Mouse (Mus musculus) intestine, embryonic 15.5 days (tissue): Measurements from ENCODE around the gene Prss8. TPM values are rescaled to one million over a fixed set of nuclear protein-coding genes. Genes with fewer than 3 reads are reported as not detected.
"Not testable (repeated sequence)": the region's sequence is repeated elsewhere in the genome, so short reads cannot be mapped to it uniquely, and the experiment has no call there.

Source experiments
- ATAC-seq: fragments of 200-750 bp; cut with Nextera tagmentation; 2 replicates; pipeline ENCODE4 v1.8.0; 2017; ENCODE audit warnings: moderate TSS enrichment, moderate library complexity
- H3K27ac ChIP-seq: fragments of 300-500 bp; sonication (generic); 2 replicates; pipeline ENCODE4 v1.5.1; 2015; ENCODE audit warnings: mild to moderate bottlenecking, inconsistent platforms
- H3K27me3 ChIP-seq: fragments of 300-500 bp; sonication (generic); replicated peaks from 2 replicates; pipeline ENCODE4 v1.6.1; 2015; ENCODE audit warnings: inconsistent platforms
- H3K36me3 ChIP-seq: fragments of 300-500 bp; sonication (generic); 2 replicates; pipeline ENCODE4 v1.6.1; 2015; ENCODE audit warnings: inconsistent platforms
- H3K4me1 ChIP-seq: fragments of 300-500 bp; sonication (generic); replicated peaks from 2 replicates; pipeline ENCODE4 v1.6.1; 2015; ENCODE audit warnings: inconsistent platforms
- H3K4me2 ChIP-seq: fragments of 300-500 bp; sonication (generic); replicated peaks from 2 replicates; pipeline ENCODE4 v1.6.1; 2015; ENCODE audit warnings: mild to moderate bottlenecking, inconsistent platforms
- H3K4me3 ChIP-seq: fragments of 300-500 bp; sonication (generic); replicated peaks from 2 replicates; pipeline ENCODE4 v1.5.1; 2015; ENCODE audit warnings: inconsistent platforms
- H3K9ac ChIP-seq: fragments of 300-500 bp; sonication (generic); 2 replicates; pipeline ENCODE4 v1.6.1; 2015; ENCODE audit warnings: inconsistent platforms
- H3K9me3 ChIP-seq: fragments of 300-500 bp; sonication (generic); 2 replicates; pipeline ENCODE4 v1.6.1; 2016; ENCODE audit warnings: inconsistent platforms
- whole genome bisulfite sequencing: fragments of 180-500 bp; shearing (Covaris S2); methylation state at CpG from one replicate; pipeline ENCODE4 v1.1.7; 2015; 5-methylcytosine and 5-hydroxymethylcytosine counted together
- polyA plus RNA-seq: library from polyadenylated mRNA; unstranded; fragments of >200 nt; fragmentation: Nextera tagmentation; extraction: Ambion mirVana; gene quantifications from 2 replicates; pipeline ENCODE4 v1.2.1, GENCODE M21; 2015

Gene Prss8
- polyA plus RNA-seq = 58.5 and 67.5 TPM in 2 replicates

DNA sequence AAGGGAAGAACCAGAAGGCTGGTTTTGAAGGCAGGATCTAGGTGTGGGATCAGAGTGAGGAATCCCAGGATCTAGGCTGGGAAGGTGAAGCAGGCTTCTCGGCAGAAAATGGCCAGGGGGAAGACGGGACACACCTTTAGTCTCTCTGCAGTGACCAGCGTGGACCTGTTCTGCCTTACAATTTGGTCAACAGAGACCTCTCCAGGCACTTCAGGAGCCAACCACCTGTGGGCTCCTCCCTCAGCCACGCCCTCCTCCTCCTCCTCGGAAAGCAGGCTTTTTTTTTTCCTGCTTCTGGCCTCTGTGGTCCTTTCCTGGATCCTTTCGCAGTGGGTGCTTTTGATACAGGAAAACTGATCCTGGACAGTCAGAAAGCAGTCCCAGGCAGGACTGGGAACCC, at the start of gene Prss8:
Gene Prss8, minus strand, starts transcription at position 182 of the 400 bp plus-strand sequence.
- Histone ChIP-seq H3K36me3 (peaks cover 3% of the 10 kb centered on the region), H3K4me3 (peak within 1 kb of the TSS; percentile 49), H3K27me3 (no peaks in the 10 kb centered on the region; the same call in 1 of the 2 replicates), H3K4me1 (peaks cover 42% of the 10 kb centered on the region), H3K9me3 (no peaks in the 10 kb centered on the region), H3K9ac (peak within 1 kb of the TSS; percentile 70), H3K27ac (peak within 1 kb of the TSS; percentile 79), H3K4me2 (peak within 1 kb of the TSS; percentile 54)
- WGBS = 18% methylated on average over 6 of the region's 6 CpGs
- peak; percentile 50 for ATAC-seq

DNA sequence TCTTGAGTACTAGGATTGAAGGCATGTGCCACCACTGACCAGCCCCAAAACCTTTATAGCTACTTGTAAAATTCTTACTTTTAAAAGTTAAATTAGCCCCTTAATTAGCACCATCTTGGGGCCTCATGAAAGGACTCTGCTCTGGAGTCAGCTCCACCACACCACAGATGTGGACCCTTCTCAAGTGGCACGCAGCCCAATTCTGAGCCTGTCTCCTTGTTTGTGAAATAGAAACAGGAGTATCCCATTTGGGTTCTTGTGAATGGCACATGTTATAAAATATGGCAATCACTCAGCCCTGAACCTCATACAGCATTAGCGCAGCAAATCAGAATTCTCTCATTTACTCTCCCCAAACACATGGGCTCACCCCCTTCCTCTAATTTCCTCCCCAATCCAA, 49.0 kb upstream of the Prss8 start:
- no peak for ATAC-seq
- H3K9ac ChIP-seq = no peak overlapping the region
- H3K27me3 ChIP-seq = no peaks in the 10 kb centered on the region
- 87% methylated on average over 2 of the region's 2 CpGs for WGBS
- H3K4me3 ChIP-seq = no peak overlapping the region
- no peaks in the 10 kb centered on the region for H3K9me3 ChIP-seq
- no peaks in the 10 kb centered on the region for H3K4me1 ChIP-seq
- H3K4me2 ChIP-seq = no peak overlapping the region
- no peak overlapping the region for H3K27ac ChIP-seq
- H3K36me3 ChIP-seq = peaks cover 59% of the 10 kb centered on the region

DNA sequence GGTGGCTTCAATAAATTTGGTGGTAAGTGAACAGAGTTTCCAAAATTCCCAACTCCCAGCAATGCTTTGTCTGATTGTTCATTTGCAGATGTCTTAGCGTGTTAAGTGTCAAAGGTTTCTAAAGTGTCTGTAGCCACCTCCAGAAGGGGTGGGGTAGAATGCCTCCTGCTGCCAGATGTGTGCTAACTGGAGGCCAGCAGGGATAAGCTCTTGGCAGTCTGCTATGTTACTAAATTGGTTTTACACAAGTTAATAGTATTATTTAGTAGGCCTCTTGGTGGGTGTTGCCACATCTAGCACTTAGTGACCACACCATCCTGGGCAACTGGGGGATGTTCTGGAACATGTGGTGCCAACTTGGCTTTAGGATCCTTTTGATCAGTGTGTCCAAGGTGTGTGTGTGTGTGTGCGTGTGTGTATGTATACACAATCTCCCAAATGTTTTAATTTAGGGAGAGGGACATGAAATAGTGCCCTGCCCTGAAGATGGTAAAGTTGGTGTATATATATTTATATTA, 44.6 kb upstream of the Prss8 start:
- Histone ChIP-seq H3K4me1 (0 out of 2 replicates have a peak, but pooled peaks cover 2% of the 10 kb centered on the region), H3K27ac (no peak overlapping the region), H3K9ac (no peak overlapping the region), H3K4me2 (no peak overlapping the region), H3K27me3 (no peaks in the 10 kb centered on the region), H3K36me3 (peaks cover 60% of the 10 kb centered on the region), H3K9me3 (no peaks in the 10 kb centered on the region), H3K4me3 (no peak overlapping the region)
- WGBS = 88% methylated on average over 2 of the region's 2 CpGs
- ATAC-seq = 0 out of 2 replicates have a peak, but pooled peaks have one; percentile 23

DNA sequence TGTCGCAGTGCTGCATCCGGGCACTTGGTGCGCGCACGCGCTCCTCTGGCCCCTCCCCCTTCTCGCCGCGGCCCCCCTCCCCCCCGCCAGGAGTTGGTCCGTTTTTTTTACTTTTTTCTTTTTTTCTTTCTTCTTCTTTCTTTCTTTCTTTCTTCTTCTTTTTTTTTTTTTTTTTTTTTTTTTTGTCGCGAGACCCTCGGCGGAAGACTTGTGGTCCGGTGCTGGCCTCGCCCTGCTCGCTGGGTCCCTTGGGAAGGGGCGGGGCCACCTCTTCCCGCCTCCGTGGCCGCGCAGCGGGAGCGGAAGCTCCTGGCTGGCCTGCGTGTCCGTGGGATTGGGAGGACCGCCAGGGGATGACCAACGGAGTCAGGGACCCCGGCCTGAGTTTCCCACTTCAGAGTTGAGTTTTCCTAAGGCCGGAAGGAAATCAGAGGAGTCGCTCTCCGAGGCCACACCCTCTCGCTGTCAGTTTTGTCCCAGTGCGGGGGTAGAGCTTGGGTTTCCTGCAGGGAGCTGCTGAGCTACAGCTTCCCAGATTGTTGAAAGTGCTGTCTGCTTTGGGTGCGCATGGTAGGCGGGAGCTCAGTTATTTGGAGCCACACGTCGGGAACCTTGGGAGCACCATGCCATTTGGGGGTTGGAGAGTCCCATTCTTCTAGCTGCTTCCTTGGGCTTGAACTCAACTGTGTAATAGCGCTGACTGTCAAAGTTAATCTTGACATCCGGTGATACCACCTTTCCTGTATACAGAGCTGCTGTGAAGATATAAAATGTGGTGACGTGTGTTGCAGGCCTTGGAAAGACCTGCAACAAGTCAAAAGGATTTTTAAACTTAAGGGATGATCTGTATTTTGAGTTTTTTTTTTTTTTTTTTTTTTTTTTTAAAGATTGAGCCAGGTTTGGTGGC, 38.3 kb upstream of the Prss8 start:
- peak overlapping the region; percentile 76 for H3K4me2 ChIP-seq
- peaks cover 10% of the 10 kb centered on the region; the same call in 1 of the 2 replicates for H3K4me1 ChIP-seq
- peak; percentile 73 for ATAC-seq
- WGBS = under 1% methylated on average over 42 of the region's 42 CpGs
- peaks cover 24% of the 10 kb centered on the region for H3K36me3 ChIP-seq
- H3K4me3 ChIP-seq = peak overlapping the region; percentile 87
- no peaks in the 10 kb centered on the region for H3K9me3 ChIP-seq
- H3K27ac ChIP-seq = peak overlapping the region; percentile 98
- H3K27me3 ChIP-seq = no peaks in the 10 kb centered on the region
- H3K9ac ChIP-seq = peak overlapping the region; percentile 98

DNA sequence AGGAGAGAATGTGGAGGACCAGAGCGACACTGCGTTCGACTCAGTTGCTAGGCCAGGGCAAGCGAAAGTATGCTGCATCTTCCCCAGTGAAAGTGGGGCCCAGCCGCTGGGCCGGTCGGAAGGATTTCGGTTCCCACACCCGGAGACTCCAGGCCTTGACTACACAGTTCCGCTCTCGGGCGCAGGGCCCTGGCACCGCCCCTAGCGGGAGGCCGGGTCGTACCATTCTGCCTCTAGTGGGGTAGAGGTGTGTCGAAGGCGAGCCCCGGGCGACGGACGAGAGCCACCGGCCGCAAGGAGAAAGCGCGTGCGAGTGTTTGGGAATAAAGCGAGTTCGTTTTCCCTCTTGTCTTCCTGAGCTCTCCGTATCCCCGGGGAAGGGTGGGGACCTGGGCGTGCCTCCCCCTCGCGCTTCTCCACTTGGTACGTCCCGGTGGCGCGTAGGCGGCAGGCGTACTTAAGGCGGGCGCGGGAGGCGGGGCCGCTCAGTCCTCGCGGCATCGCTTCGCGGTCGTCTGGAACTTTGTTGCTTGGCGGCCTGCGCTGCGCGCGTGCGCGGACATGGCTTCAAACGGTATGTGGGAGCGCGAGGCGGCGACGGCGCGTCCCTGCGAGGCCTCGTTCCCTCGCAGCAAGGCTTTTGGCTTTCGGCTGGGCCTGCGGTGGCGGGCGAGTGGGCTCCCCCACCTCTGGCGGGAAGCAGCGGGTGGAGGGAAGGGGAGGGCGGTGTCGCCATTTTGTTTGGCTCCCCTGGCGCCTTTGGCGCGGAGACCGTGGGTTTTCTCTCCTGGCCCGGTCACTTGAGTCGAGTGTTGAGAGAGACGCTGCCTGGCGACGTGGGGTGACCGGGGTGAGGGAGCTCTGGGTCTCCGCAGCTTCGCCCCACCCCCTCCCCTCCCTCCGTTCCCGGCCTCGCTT, 37.4 kb upstream of the Prss8 start, which contains the start of gene Fus:
Gene Fus, plus strand, starts transcription at position 454 of the 918 bp plus-strand sequence.
- Histone ChIP-seq H3K4me3 (peak within 1 kb of the TSS; percentile 87), H3K27ac (peak within 1 kb of the TSS; percentile 98), H3K9me3 (no peaks in the 10 kb centered on the region), H3K4me1 (peaks cover 10% of the 10 kb centered on the region; the same call in 1 of the 2 replicates), H3K36me3 (peaks cover 17% of the 10 kb centered on the region), H3K4me2 (peak within 1 kb of the TSS; percentile 76), H3K27me3 (no peaks in the 10 kb centered on the region), H3K9ac (peak within 1 kb of the TSS; percentile 98)
- peak; percentile 95 for ATAC-seq
- WGBS = under 1% methylated on average over 92 of the region's 92 CpGs

DNA sequence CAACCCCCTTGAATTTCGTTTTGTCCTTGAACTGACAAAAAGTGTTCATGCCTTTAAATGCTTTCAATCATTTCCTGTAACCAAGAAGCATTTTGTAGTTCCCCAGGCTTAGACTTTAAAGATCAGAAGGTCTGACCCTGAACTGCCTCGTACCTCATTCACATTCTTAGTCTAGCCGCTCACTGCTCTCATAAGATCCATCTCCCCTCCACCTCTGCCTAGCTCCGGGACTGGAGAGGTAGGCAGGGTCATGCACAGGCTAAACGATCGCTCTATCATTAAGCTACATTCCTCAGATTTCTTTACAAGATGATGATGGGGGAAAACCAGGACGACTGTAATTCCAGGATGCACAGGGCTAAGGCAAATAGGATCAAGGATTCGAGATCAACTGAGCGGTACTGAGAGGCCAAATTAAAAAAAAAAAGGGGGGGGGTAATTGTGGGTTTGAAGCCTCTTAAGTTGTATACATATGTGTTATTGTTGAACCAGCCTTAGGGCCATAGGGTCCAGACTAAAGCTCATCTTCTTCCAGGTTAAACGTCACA, 36.5 kb upstream of the Prss8 start:
- Histone ChIP-seq H3K9me3 (no peaks in the 10 kb centered on the region), H3K4me2 (peak overlapping the region; percentile 66), H3K27me3 (no peaks in the 10 kb centered on the region), H3K9ac (peak overlapping the region; percentile 98), H3K4me1 (peaks cover 10% of the 10 kb centered on the region; the same call in 1 of the 2 replicates), H3K4me3 (peak overlapping the region; percentile 87), H3K36me3 (peaks cover 11% of the 10 kb centered on the region; the same call in 1 of the 2 replicates), H3K27ac (peak overlapping the region; percentile 98)
- WGBS = 8% methylated on average over 10 of the region's 10 CpGs
- ATAC-seq = no peak

DNA sequence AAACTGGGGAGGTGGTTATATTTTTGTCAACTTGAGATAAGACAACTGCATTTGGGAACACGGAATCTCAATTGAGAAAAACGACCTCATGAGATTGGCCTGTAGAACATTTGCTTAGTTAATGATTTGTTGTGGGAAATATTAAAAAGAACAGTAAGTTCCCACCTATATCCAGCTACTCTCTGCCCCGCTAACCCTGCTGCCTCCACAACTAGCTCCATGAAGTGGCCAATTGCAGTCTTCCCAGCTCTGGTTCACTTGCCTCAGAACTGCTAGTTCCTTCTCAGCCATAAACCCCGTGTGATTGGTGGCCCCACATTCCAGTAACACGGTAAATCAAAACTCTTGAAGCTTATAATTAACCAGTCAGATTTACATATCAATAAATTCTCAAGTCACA, 29.5 kb upstream of the Prss8 start:
- H3K4me2 ChIP-seq = no peak overlapping the region
- WGBS = 58% methylated on average over 5 of the region's 5 CpGs
- no peak overlapping the region for H3K27ac ChIP-seq
- H3K36me3 ChIP-seq = no peaks in the 10 kb centered on the region
- ATAC-seq = no peak
- no peaks in the 10 kb centered on the region for H3K9me3 ChIP-seq
- no peak overlapping the region for H3K4me3 ChIP-seq
- no peaks in the 10 kb centered on the region for H3K27me3 ChIP-seq
- H3K4me1 ChIP-seq = no peaks in the 10 kb centered on the region
- no peak overlapping the region for H3K9ac ChIP-seq

DNA sequence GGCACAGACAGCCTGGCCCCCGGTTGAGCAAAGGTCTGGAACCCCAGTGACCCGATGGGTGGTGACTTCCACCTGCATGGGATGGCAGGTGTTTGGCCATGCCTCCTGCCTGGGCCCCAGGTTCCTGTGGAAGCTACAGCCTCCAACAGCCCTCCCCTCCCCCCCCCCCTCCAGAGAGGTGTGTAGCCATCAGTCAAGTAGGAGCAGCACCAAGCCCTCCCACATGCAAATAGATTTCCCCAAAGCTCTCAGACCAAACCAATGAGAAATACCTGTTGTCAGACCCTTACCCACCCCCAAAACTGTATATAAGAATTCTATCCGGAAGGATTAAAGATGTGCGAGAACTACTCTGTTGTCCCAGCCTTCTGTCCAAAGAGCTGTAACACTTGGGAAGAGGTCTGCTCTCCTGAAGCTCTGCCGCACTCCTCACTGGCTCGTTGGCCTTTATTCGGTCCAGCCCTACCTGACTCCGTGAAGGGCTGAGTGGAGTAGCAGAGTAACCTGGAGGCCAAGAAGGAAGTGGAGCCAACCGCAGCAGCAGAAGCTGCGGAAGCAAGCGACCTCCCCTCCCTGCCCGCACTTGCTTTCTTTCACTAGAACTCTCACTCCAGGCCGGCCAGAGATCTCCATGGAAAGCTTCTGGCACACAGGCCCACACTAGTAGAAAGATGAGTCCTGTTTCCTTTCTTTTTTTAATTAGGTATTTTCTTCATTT, 23.1 kb upstream of the Prss8 start:
- Histone ChIP-seq H3K27me3 (no peaks in the 10 kb centered on the region), H3K36me3 (no peaks in the 10 kb centered on the region), H3K4me1 (no peaks in the 10 kb centered on the region), H3K27ac (no peak overlapping the region), H3K4me3 (no peak overlapping the region), H3K4me2 (no peak overlapping the region), H3K9ac (no peak overlapping the region), H3K9me3 (no peaks in the 10 kb centered on the region)
- WGBS = 36% methylated on average over 13 of the region's 13 CpGs
- ATAC-seq = no peak

DNA sequence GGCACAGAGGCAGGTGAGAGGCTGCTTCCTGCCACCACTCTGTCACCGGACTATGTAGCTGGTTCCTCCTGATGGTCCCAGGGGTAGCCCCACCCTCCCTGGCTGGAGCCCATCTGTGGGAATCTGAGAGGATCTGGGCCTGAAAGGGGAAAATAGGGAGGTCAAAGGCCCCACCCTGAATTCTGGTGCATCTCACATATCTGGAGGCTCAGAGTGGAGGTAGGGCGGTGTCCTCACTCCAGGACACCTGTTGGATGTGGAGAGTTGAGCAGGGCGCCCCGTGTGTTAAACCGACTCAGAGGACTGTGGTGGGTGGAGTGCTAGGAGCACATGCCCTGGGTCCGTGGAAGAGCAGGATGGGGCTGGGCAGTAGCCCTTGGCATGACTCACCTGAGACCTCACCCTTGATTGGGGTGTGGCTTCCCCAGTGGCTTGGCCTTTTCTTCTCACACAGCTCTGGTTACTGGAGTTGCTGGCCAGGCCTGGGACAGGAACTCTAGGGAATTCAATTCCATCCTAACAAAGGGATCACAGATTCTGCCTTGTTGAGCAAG, 16.6 kb upstream of the Prss8 start, which contains the start of gene Prss36:
Gene Prss36, minus strand, starts transcription at position 256 of the 554 bp plus-strand sequence.
- ATAC-seq = peak; percentile 81
- 66% methylated on average over 6 of the region's 6 CpGs for WGBS
- no peak within 1 kb of the TSS for H3K4me3 ChIP-seq
- H3K4me2 ChIP-seq = no peak within 1 kb of the TSS
- no peak within 1 kb of the TSS for H3K9ac ChIP-seq
- H3K27ac ChIP-seq = no peak within 1 kb of the TSS
- H3K9me3 ChIP-seq = no peaks in the 10 kb centered on the region
- peaks cover 26% of the 10 kb centered on the region for H3K27me3 ChIP-seq
- H3K36me3 ChIP-seq = no peaks in the 10 kb centered on the region
- H3K4me1 ChIP-seq = peaks cover 4% of the 10 kb centered on the region; the same call in 1 of the 2 replicates

DNA sequence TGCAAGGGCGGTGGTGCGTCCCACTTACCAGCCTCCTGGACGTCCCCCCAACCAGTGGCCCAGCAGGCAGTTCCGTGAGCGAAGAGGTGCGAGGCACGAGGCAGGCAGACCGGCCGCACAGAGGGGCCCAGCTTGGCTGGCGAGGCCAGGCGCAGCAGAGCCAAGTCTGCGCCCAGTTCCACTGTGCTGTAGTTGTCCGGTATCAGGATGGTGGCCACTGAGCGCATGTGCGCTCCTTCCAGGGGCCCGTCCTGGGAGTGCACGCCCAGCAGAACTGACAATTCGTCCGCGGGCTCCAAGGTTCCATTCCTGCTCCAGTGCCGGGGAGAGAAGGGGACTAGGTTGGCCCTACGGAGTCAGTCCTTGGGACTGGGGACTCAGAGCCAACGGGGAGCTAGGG, 14.7 kb upstream of the Prss8 start:
- peaks cover 26% of the 10 kb centered on the region for H3K27me3 ChIP-seq
- H3K27ac ChIP-seq = no peak overlapping the region
- peak overlapping the region; percentile 47 for H3K4me2 ChIP-seq
- H3K9ac ChIP-seq = no peak overlapping the region
- H3K4me1 ChIP-seq = peaks cover 4% of the 10 kb centered on the region; the same call in 1 of the 2 replicates
- no peaks in the 10 kb centered on the region for H3K9me3 ChIP-seq
- ATAC-seq = peak; percentile 59; the same call in 1 of the 2 replicates
- H3K4me3 ChIP-seq = no peak overlapping the region; the same call in 1 of the 2 replicates
- H3K36me3 ChIP-seq = no peaks in the 10 kb centered on the region
- WGBS = 8% methylated on average over 23 of the region's 23 CpGs

DNA sequence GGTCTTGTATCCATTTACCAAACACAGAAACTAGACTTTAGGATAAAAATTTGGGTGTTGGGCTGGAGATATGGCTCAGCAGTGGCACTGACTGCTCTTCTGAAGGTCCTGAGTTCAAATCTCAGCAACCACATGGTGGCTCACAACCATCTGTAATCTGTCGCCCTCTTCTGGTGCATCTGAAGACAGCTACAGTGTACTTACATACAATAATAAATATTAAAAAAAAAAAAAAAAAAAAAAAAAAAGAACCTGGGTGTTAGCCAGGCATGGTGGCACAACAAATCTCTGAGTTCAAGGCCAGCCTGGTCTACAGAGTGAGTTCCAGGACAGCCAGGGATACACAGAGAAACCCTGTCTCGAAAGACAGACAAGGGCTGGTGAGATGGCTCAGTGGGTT, 12.2 kb upstream of the Prss8 start:
- H3K27ac ChIP-seq, H3K4me3 ChIP-seq, H3K4me1 ChIP-seq, H3K9ac ChIP-seq, H3K9me3 ChIP-seq, H3K36me3 ChIP-seq, H3K4me2 ChIP-seq, ATAC-seq: not testable (repeated sequence)
- 47% methylated on average over 2 of the region's 2 CpGs for WGBS
- peaks cover 26% of the 10 kb centered on the region for H3K27me3 ChIP-seq
